Mouse (Mus musculus) heart, adult 2 months (tissue): Measurements from ENCODE around the gene Actn2.

ENCODE experiments used
- CTCF ChIP-seq: fragments of 200-600 bp; IDR thresholded peaks from 2 replicates; pipeline ENCODE4 v1.8.1; 2022; ENCODE audit warnings: antibody characterized with exemption, mild to moderate bottlenecking, moderate library complexity
- POLR2A ChIP-seq: fragments of 200-500 bp; IDR thresholded peaks from 2 replicates; pipeline ENCODE4 v1.6.1; 2011; ENCODE audit warnings: mild to moderate bottlenecking, low read depth, low read length, control low read depth; ENCODE audit not compliant: insufficient read depth

GRCm38 (mm10) chr13:12228248-12228647 is 112.3 kb downstream of the Actn2 start:
- TF ChIP-seq POLR2A (no peak), CTCF (no peak)
